26 mouse cellular contexts compared by ENCODE assay signal in genomic region chr12:33954931-33955565, GRCm38 (mm10). TPM values are rescaled to one million over a fixed set of nuclear protein-coding genes. Genes with fewer than 3 reads are reported as not detected.
DNase-seq lines count a peak whose midpoint lies in the region; ATAC-seq and TF ChIP-seq lines count a peak whose summit lies in the region.
"Had no signal": no experiment of that assay in that cellular context is flagged by ENCODE, and none has a peak within 500 bp of the region (broad histone marks: within the 10 kb centered on the region; RNA-seq: fewer than 3 reads in every experiment).

No protein-coding gene starts in this region.

- TF ChIP-seq EP300 in lung, postnatal 0 days (IDR thresholded peaks at IDR 0.05), result no peak

- peak overlapping the region; percentile 77; the same call in 1 of the 2 replicates for H3K4me2 ChIP-seq in heart, embryonic 13.5 days
- no peak overlapping the region for H3K4me2 ChIP-seq in midbrain, embryonic 14.5 days (ENCODE audit: low read length)
- H3K4me2 ChIP-seq in midbrain, embryonic 13.5 days (replicated peaks), result no peak overlapping the region
- H3K4me2 ChIP-seq in embryonic facial prominence, embryonic 14.5 days (ENCODE audit: low read depth, low read length), result peak overlapping the region; percentile 80
- H3K4me2 ChIP-seq in lung, postnatal 0 days (replicated peaks; ENCODE audit: low read depth, low read length), result no peak overlapping the region

- no peak overlapping the region for H3K4me3 ChIP-seq in heart, embryonic 13.5 days
- H3K4me3 ChIP-seq in midbrain, embryonic 14.5 days (replicated peaks; ENCODE audit: low read depth, low read length), result no peak overlapping the region
- H3K4me3 ChIP-seq in midbrain, embryonic 13.5 days (replicated peaks), result no peak overlapping the region
- no peak overlapping the region; the same call in 1 of the 2 replicates for H3K4me3 ChIP-seq in embryonic facial prominence, embryonic 14.5 days (ENCODE audit: low read depth, low read length)
- H3K4me3 ChIP-seq in lung, postnatal 0 days (ENCODE audit: low read depth, low read length), result no peak overlapping the region
- H3K4me3 ChIP-seq: layer of hippocampus, adult 2 months had no signal

- intact Hi-C loops in heart, postnatal 36 days (cut with DNase I), result no loop called here
- intact Hi-C loops in heart, postnatal 14 days (cut with DNase I), result loop anchor here (5.0 kb wide), 1 partner anchor 473 kb away; no protein-coding TSS in a partner anchor

- no peak overlapping the region for H3K9ac ChIP-seq in heart, embryonic 13.5 days
- H3K9ac ChIP-seq in midbrain, embryonic 14.5 days (replicated peaks; ENCODE audit: low read length), result no peak overlapping the region
- H3K9ac ChIP-seq in midbrain, embryonic 13.5 days (replicated peaks), result no peak overlapping the region
- no peak overlapping the region for H3K9ac ChIP-seq in embryonic facial prominence, embryonic 14.5 days (ENCODE audit: low read depth, low read length)
- no peak overlapping the region for H3K9ac ChIP-seq in lung, postnatal 0 days (replicated peaks; ENCODE audit: low read depth)
- H3K9ac ChIP-seq: liver, postnatal 0 days; stomach, embryonic 15.5 days had no signal

- H3K4me1 ChIP-seq in heart, embryonic 13.5 days, result peaks cover 26% of the 10 kb centered on the region
- H3K4me1 ChIP-seq in midbrain, embryonic 14.5 days (ENCODE audit: control insufficient read depth, insufficient read depth, low read length), result 0 out of 2 replicates have a peak, but pooled peaks cover 4% of the 10 kb centered on the region
- H3K4me1 ChIP-seq in midbrain, embryonic 13.5 days (replicated peaks), result peaks cover 27% of the 10 kb centered on the region
- 0 out of 2 replicates have a peak, but pooled peaks cover 3% of the 10 kb centered on the region for H3K4me1 ChIP-seq in embryonic facial prominence, embryonic 14.5 days (ENCODE audit: control insufficient read depth, insufficient read depth, low read length)
- no peaks in the 10 kb centered on the region for H3K4me1 ChIP-seq in lung, postnatal 0 days (ENCODE audit: insufficient read depth, low read depth, low read length)

- H3K27ac ChIP-seq in heart, embryonic 13.5 days (replicated peaks), result no peak overlapping the region
- H3K27ac ChIP-seq in midbrain, embryonic 14.5 days (replicated peaks; ENCODE audit: low read depth, low read length), result no peak overlapping the region
- no peak overlapping the region for H3K27ac ChIP-seq in midbrain, embryonic 13.5 days
- no peak overlapping the region for H3K27ac ChIP-seq in embryonic facial prominence, embryonic 14.5 days (replicated peaks; ENCODE audit: low read depth, low read length)
- no peak overlapping the region for H3K27ac ChIP-seq in lung, postnatal 0 days (ENCODE audit: low read length)
- H3K27ac ChIP-seq: layer of hippocampus, adult 2 months; stomach, embryonic 15.5 days had no signal

- DNase-seq in heart, postnatal 36 days, result no peak
- DNase-seq in midbrain, embryonic 14.5 days, result peak; percentile 47
- no peak for DNase-seq in embryonic facial prominence, embryonic 14.5 days (ENCODE audit: low spot score)
- no peak for DNase-seq in lung, postnatal 0 days (ENCODE audit: low spot score)
- no peak for DNase-seq in heart, postnatal 14 days
- DNase-seq: B cell, adult 2 months; cerebellum, adult 2 months; cerebellum, postnatal 36 days; kidney, adult 8-10 months; liver, postnatal 0 days; lung, postnatal 14 days; thymus, adult 2 months had no signal

- H3K9me3 ChIP-seq in heart, embryonic 13.5 days, result no peaks in the 10 kb centered on the region
- no peaks in the 10 kb centered on the region for H3K9me3 ChIP-seq in midbrain, embryonic 14.5 days (ENCODE audit: control insufficient read depth, low read length)
- H3K9me3 ChIP-seq in midbrain, embryonic 13.5 days, result no peaks in the 10 kb centered on the region
- no peaks in the 10 kb centered on the region for H3K9me3 ChIP-seq in embryonic facial prominence, embryonic 14.5 days (ENCODE audit: control insufficient read depth, low read length)
- no peaks in the 10 kb centered on the region for H3K9me3 ChIP-seq in lung, postnatal 0 days (ENCODE audit: low read length)
- H3K9me3 ChIP-seq: stomach, embryonic 15.5 days had no signal

- H3K36me3 ChIP-seq in heart, embryonic 13.5 days, result no peaks in the 10 kb centered on the region
- H3K36me3 ChIP-seq in midbrain, embryonic 14.5 days (ENCODE audit: control insufficient read depth, insufficient read depth, low read length), result no peaks in the 10 kb centered on the region
- no peaks in the 10 kb centered on the region for H3K36me3 ChIP-seq in midbrain, embryonic 13.5 days
- H3K36me3 ChIP-seq in embryonic facial prominence, embryonic 14.5 days (ENCODE audit: control insufficient read depth, insufficient read depth, low read length), result no peaks in the 10 kb centered on the region
- H3K36me3 ChIP-seq in lung, postnatal 0 days (ENCODE audit: insufficient read depth, low read length), result no peaks in the 10 kb centered on the region
- H3K36me3 ChIP-seq: stomach, embryonic 15.5 days had no signal

- WGBS in heart, embryonic 13.5 days, result 21% methylated on average over 8 of the region's 8 CpGs
- 7% methylated on average over 8 of the region's 8 CpGs for WGBS in midbrain, embryonic 14.5 days
- 5% methylated on average over 8 of the region's 8 CpGs for WGBS in midbrain, embryonic 13.5 days
- 35% methylated on average over 8 of the region's 8 CpGs for WGBS in embryonic facial prominence, embryonic 14.5 days
- 21% methylated on average over 8 of the region's 8 CpGs for WGBS in lung, postnatal 0 days

- no peak for TF ChIP-seq CTCF in lung, postnatal 0 days (IDR thresholded peaks at IDR 0.05)

- peaks cover 71% of the 10 kb centered on the region for H3K27me3 ChIP-seq in heart, embryonic 13.5 days (replicated peaks)
- peaks cover 63% of the 10 kb centered on the region for H3K27me3 ChIP-seq in midbrain, embryonic 14.5 days (ENCODE audit: control insufficient read depth, insufficient read depth, low read length)
- H3K27me3 ChIP-seq in midbrain, embryonic 13.5 days, result peaks cover 73% of the 10 kb centered on the region
- peaks cover 29% of the 10 kb centered on the region for H3K27me3 ChIP-seq in embryonic facial prominence, embryonic 14.5 days (replicated peaks; ENCODE audit: control insufficient read depth, insufficient read depth, low read length)
- H3K27me3 ChIP-seq in lung, postnatal 0 days (replicated peaks; ENCODE audit: insufficient read depth, low read length), result peaks cover 53% of the 10 kb centered on the region

- ATAC-seq in heart, embryonic 13.5 days (ENCODE audit: extremely low read depth, insufficient number of reproducible peaks, low FRiP score, low TSS enrichment), result no peak
- ATAC-seq in midbrain, embryonic 14.5 days (ENCODE audit: low FRiP score, low TSS enrichment), result no peak
- ATAC-seq in midbrain, embryonic 13.5 days, result no peak
- ATAC-seq in embryonic facial prominence, embryonic 14.5 days (ENCODE audit: low read depth), result no peak
- ATAC-seq in lung, postnatal 0 days, result no peak
- ATAC-seq: liver, postnatal 0 days had no signal

RNA-seq across cellular contexts. Expression of gene Twist1, which starts 2.4 kb away (rescaled TPM):
- polyA plus RNA-seq in heart, embryonic 13.5 days (2015; fragmentation: Nextera tagmentation; extraction: Ambion mirVana), result 4.4 and 4.7 TPM in 2 replicates
- total RNA-seq in heart, postnatal 36 days (2021), result 1 to 10 TPM; 2.0 to 2.7 TPM
- polyA plus RNA-seq in midbrain, embryonic 14.5 days (2014; fragmentation: Nextera tagmentation; extraction: Ambion mirVana), result 1.2 and 2.1 TPM in 2 replicates
- polyA plus RNA-seq in midbrain, embryonic 13.5 days (2015; fragmentation: Nextera tagmentation; extraction: Ambion mirVana), result 1.0 and 1.7 TPM in 2 replicates
- 39.1 and 41.1 TPM in 2 replicates for polyA plus RNA-seq in embryonic facial prominence, embryonic 14.5 days (2014; fragmentation: Nextera tagmentation; extraction: Ambion mirVana)
- 0.13 and 0.14 TPM in 2 replicates for polyA plus RNA-seq in lung, postnatal 0 days (2015; fragmentation: Nextera tagmentation; extraction: Ambion mirVana)
- total RNA-seq in heart, postnatal 14 days (2021), result 1 to 10 TPM; 2.2 to 2.8 TPM
- total RNA-seq: hematopoietic stem cell, adult 5-6 weeks; megakaryocyte-erythroid progenitor cell, adult 5-6 weeks had no signal

RNA-seq across cellular contexts. Expression of gene Ferd3l, which starts 26.8 kb away (rescaled TPM):
- not detected in 2 replicates for polyA plus RNA-seq in heart, embryonic 13.5 days (2015; fragmentation: Nextera tagmentation; extraction: Ambion mirVana)
- total RNA-seq in heart, postnatal 36 days (2021), result not detected
- 0.41 and 1.7 TPM in 2 replicates for polyA plus RNA-seq in midbrain, embryonic 14.5 days (2014; fragmentation: Nextera tagmentation; extraction: Ambion mirVana)
- polyA plus RNA-seq in midbrain, embryonic 13.5 days (2015; fragmentation: Nextera tagmentation; extraction: Ambion mirVana), result 1.3 and 3.5 TPM in 2 replicates
- not detected in 2 replicates for polyA plus RNA-seq in embryonic facial prominence, embryonic 14.5 days (2014; fragmentation: Nextera tagmentation; extraction: Ambion mirVana)
- polyA plus RNA-seq in lung, postnatal 0 days (2015; fragmentation: Nextera tagmentation; extraction: Ambion mirVana), result not detected in 2 replicates
- not detected for total RNA-seq in heart, postnatal 14 days (2021)
- total RNA-seq: adrenal gland, adult 18-20 months; adrenal gland, postnatal 4 days; gastrocnemius, postnatal 14 days; heart, adult 18-20 months; hematopoietic stem cell, adult 5-6 weeks; layer of hippocampus, adult 2 months; liver, adult 2 months; megakaryocyte-erythroid progenitor cell, adult 5-6 weeks had no signal
- polyA plus RNA-seq: cerebellum, adult 2 months; forebrain, embryonic 11.5 days; heart, embryonic 14.5 days; intestine, embryonic 14.5 days; liver, adult 2 months; liver, postnatal 0 days; stomach, embryonic 15.5 days; thymus, adult 2 months had no signal

Comparison
In these comparisons a context has a peak if more than half of its experiments do, and no peak if none do; other contexts are left out.
1. H3K4me2 ChIP-seq: peak in heart, embryonic 13.5 days (single experiment) and embryonic facial prominence, embryonic 14.5 days (single experiment); none in midbrain, embryonic 14.5 days (single experiment), midbrain, embryonic 13.5 days (single experiment) and lung, postnatal 0 days (single experiment).